Mouse (Mus musculus) heart, adult 2 months (tissue): ENCODE data around the gene Tuba1c.

ENCODE experiments used
- EP300 ChIP-seq: fragments of 200-500 bp; IDR thresholded peaks from 2 replicates; pipeline ENCODE4 v1.6.1; 2011; ENCODE audit warnings: low read depth, low read length, control low read depth; ENCODE audit not compliant: insufficient read depth
- POLR2A ChIP-seq: fragments of 200-500 bp; IDR thresholded peaks from 2 replicates; pipeline ENCODE4 v1.6.1; 2011; ENCODE audit warnings: mild to moderate bottlenecking, low read depth, low read length, control low read depth; ENCODE audit not compliant: insufficient read depth

GRCm38 (mm10) chr15:98998775-98999157 is 30.9 kb upstream of the Tuba1c start:
- no peak for TF ChIP-seq POLR2A
- no peak for TF ChIP-seq EP300
